Mouse (Mus musculus): ENCODE data around the gene Parp11.
"Not testable (repeated sequence)": the region's sequence is repeated elsewhere in the genome, so short reads cannot be mapped to it uniquely, and the experiment has no call there.

Gene Parp11

DNA sequence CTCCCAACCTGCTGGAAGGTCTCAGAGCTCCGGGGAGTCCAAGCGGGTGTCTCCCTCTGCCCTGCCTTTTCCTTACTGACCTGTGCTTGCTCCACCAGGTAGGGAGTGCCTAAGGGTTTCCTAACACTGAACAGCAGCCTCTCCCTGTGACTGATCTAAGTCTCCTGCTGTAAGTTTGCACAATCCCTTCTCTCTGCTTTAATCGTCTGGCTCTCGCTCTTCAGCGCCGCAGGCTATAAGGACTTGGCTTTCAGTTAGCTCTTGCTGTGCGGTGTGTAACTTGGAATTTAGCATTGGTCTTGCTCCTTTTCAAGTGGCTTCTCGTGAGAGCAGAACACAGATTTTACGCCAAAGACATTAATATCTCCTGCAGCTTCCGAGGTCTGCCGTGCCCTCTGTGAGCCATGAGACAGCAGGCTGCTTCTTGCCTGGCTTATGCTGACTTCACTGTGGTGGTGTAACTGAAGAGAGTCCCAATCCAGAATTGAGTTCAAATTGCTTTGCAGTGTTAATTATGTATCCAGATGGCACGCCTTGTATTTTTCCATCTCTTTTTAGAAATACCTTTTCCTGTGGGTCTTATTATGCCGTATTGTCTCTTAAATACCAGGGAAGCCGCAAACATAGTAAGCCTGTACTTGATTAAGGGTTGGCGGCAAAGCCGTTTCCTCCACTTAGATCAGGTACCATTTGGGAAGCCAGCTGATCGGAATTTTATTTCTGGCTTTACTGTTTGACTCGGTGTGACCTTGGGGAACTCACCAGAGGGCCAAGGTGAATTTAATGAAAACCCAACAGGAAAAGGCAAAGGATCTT is 50.4 kb downstream of the Parp11 start:
- DNase-seq = peak; percentile 45 to 46

DNA sequence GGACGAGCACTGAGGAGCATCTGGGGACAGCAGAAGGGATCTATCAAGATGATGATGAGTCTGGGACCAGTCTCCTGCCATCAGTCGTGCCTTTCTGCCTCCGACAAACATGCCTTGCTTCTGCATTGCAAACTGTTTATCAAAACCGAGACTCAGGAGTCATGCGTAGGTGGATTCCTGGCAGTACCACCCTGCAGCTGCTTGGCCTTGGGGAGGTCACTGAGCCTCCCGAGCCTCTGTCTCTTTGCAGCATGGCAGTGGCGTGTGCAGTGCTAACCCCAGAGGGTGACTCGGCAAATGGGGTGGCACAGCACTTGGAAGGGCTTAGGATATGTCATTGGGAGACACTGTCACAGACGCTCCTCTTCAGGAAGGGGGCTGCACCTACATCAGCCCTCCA is 53.5 kb downstream of the Parp11 start:
- DNase-seq = no peak

DNA sequence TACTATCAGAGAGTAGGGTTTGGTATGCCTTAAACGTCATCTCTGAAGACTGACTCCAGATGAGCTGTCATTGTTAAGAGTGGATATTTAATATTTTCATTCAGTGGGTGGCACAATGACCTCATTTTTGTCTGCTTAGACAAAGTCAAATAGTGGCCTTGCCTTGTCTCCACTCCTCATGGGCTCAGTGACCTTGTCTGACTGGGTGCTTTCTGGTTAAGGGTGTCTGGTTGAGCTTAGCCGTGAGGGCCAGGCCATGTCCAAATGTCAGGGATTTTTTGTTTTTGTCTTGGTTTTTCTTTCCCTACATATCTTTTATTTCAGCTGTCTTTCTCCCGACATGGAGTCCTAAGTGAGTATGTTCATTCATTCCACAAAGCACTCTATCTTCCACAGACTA is 54.2 kb downstream of the Parp11 start:
- DNase-seq = no peak

DNA sequence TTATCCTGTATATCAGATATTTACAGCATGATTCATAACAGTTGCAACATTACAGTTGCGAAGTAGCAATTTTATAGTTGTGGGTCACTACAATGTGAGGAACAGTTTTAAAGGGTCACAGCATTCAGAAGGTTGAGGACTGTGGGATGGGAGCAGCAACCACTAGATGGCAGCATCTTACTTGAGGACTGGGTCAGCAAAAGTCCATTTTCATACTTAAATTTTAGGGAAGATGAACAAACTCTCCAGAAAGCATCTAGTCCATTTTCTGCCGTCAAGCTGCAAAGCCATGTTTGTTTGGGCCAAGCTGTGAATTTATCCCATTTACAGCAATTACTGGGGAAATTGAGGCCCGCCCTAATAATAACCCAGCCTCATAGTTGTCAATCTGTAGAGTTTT is 55.9 kb downstream of the Parp11 start:
- DNase-seq = peak; percentile 51 to 77

DNA sequence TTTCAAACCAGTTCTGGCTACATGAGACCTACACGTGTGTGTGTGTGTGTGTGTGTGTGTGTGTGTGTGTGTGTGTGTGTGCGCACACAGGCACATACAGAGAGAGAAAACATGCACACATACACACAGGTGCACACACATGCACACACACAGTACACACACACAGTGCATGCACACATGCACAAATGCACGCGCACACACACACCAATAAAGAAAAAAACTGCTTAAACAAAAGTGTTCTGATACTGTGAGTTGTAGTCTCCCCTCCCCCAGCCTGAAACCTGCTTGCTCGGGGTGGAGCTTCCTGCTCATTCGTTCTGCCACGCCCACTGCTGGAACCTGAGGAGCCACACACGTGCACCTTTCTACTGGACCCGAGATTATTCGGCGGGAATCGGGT is 67.1 kb downstream of the Parp11 start:
- DNase-seq = not testable (repeated sequence)

DNA sequence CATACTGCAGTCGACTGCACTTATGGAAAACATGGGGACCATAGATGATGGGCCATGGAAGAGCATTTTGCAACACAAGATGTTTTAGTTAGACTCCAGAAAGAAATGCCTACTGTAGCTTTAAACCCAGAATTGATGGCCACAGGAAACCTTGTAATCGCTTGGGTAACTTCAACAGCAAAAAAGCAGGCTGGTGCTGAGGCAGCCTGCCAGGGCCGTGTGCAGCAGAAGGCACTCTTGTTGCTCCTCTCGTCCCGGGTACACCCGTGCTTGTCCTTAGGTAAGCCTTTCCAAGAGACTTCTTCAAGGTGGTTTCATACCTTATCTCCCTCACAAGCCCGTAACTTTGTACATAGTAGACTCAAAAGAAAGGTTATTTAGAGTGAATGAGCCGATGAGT is 74.5 kb downstream of the Parp11 start:
- DNase-seq = no peak

DNA sequence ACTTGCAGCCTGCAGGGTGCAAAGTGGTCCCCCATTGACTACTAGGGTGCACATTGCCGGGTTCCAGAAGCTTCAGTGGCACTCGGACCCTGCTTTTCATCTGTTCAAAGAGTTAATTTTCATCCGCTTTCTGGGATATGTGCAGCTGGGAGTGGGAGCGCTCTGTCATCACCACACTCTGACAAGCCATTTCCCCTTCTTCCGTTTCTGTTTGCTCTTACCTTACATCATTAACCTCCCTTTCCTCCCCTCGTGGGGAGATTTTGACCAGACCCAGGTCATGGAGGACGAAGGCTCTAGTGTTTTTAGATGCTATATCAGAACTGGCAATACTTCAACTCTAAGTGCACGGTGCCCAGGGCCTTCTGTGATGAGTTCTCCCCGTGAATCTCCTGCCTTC is 75.7 kb downstream of the Parp11 start:
- no peak for DNase-seq

DNA sequence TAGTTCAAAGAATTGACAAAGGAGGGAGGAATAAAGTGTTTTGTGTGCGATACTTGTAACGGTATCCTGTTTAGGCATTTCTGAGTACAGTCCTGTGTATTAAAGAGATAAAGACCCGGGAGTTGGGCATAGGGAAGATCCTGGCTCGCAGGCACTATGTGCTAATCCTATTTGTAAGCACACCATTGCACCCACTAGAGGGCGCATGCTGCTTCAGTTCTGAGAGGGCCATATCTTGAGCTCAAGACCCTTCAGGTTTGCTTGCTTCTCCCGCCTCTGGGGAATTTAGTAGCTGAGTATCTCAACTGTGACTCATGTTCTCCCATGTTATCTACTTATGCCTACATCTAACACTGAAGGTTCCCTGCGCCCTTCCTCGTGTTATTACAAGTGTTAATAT is 77.8 kb downstream of the Parp11 start:
- DNase-seq = peak; percentile 25 to 70

DNA sequence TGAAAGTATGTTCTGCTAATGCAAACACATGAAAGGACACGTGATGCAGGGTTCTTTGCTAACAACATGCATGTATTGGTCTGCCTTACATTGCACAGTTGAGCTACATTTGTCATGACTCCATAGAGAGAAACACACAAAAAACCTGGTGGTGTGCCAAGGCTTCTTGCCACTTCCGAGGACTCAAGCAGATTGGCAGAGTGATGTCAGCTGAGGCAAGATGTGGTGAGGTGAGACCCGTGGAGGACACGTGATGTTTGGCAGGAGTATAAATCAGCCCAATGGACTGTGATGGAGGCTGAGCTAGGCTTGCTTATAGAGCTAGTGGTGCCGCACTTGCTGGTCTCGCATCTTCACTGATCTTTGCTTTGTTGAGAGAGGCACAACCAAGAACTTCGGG is 82.0 kb downstream of the Parp11 start:
- DNase-seq = peak in 1 of 2 experiments; percentile 15

DNA sequence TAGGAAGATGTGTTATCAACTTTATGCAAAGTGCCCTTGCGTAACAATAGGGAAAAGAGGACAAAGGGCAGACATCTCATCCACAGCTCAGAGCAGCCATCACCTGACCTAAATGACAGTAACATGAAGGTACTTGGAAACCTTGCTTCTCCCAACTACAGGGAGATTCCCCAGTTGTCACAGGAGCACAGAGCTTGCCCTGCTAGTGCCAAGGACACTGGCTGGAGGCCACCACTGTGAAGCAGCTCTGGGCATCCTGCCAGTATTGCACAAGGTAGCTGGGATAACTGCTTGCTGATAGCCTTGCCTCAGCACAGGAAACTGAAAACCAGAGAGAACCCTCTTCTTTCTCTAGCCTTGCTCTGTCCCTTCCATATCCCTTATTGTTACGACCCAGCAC is 82.8 kb downstream of the Parp11 start:
- DNase-seq = peak; percentile 91 to 96

DNA sequence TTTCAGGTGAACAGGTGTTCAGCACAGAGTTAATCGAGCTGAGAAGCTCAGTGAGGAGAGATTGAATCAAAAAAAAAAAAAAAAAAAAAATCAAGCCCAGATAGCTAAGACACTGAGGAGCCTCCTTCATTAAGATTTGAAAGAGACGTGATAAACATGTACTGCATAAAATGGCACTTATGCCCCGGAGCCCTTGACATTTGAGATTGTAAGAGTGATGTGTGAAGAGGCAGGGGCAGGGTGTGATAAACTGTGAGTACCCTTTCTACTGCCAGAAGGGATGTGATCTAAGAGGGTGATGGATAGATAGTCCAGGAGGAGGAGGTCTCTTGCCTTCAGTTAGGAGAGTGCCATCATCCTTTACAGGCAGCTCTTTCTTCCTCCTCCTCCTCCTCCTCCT is 83.6 kb downstream of the Parp11 start:
- no peak for DNase-seq

DNA sequence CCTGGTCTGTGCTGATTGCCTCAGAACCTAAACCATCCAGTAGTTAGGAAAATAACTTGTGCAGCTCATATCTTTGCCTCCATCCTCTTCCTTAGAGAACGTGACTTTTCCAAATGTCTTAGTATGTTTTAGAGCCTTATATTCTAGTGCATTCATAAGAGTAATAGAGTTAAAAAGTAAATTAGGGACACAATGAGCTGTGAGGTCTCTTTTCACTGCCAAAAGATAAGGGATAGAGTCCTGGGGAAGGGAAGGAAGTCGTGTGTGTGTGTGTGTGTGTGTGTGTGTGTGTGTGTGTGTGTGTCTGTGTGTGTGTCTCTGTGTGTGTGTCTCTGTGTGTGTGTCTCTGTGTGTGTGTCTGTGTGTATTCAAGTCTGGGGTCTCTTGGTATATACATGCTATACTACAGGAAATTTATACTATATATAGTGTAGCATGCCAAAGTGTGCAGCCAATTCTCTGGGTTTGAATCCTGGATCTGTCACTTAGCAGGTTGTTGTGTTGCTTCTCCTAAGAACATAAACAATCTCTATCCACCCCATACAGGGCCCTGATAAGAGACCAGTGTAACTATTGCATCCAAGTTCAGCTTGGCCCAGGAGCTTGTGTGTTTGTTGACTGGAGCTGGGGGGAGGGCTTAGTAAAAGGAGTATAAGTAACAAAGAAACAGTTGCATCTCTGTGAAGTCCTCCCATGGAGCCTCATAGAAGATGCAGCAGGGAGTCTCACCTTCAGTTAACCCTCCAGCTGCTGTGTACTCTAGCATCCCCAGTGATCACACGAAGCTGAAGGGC is 85.0 kb downstream of the Parp11 start:
- DNase-seq = no peak

DNA sequence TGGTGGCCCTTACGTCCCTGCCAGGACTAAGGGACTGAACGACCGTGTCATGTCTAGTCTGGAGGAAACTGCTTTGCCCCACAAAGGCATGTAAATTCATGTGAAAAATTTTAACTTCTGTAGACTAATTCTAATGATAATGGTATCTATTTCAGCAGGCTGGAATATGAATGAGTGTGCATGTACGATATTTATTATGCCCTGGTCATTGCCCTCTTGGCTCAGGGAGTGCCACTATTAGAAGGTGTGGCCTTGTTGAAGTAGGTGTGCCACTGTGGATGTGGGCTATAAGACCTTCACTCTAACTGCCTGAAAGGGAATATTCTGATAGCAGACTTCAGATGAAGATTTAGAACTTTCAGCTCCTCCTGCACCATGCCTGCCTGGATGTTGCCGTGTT is 85.7 kb downstream of the Parp11 start:
- no peak for DNase-seq

DNA sequence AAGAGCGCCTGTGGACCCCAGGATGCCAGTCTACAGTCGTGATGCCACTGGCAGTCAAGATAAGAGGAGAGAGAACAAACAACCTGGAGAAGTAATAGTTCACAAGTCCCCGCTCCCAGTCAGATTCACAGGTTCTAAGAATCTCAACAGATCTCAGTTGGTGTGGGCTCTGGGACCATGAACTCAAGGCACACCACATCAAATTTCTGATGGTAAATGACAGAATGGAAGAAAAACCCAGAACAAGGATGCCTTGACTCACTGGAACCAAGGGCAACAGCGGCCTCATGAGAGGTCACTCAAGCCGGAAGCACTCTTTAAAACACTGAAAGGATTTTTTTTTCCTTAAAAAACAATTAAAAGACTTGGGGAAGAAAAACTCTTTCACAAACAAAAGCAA is 87.1 kb downstream of the Parp11 start:
- DNase-seq = no peak

DNA sequence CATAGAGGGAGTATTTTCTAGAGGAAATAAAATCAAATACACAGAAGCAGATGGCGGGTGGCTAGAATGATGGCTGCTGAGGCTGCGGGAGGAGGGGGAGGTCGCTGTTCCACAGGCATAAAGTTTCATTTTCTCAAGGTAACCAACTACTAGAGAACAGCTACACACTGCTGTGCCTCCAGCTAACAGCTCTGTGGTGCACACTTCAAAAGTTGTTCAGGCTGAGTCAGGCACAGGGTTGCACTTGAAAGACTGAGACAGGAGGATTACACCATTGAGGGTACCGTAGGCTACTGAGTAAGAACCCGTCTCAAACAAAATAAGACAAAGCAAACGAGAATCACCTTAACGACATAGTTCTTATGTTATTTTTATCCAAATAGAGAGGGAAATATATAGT is 90.4 kb downstream of the Parp11 start:
- DNase-seq = no peak

DNA sequence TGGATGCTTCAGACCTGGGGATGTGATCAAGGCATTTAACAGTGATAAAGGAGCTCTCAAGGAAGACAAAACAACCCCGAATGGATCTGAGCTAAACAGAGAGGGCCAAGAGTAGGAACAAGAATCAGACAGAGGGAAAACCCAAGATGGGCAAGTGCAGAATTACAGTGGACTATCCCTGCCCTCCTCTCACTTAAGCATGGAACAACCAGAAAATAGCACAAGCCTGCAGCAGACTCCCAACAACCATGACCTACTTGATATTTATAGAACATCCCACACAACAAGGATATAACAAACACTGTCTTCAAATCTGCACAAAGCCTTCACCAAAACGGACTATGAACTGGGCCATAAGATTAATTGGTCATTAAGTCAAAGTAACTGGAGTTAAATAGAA is 91.5 kb downstream of the Parp11 start:
- no peak for DNase-seq

DNA sequence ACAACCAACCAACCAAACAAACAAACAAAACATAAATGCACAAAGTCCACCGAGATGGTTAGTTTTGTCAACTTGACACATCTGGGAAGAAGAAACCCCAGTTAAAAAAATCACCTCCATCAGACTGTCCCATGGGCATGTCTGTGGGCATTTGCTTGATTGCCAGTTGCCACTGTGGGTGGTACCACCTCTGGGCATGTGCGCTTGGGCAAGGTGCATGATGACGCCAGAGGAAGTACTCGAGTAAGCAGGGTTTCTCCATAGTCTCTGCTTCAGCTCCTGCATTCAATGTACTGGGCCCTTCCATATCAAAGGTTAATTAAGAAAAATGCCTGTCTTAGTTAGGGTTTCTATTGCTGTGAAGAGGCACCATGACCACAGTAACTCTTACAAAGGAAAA is 92.6 kb downstream of the Parp11 start:
- no peak for DNase-seq

DNA sequence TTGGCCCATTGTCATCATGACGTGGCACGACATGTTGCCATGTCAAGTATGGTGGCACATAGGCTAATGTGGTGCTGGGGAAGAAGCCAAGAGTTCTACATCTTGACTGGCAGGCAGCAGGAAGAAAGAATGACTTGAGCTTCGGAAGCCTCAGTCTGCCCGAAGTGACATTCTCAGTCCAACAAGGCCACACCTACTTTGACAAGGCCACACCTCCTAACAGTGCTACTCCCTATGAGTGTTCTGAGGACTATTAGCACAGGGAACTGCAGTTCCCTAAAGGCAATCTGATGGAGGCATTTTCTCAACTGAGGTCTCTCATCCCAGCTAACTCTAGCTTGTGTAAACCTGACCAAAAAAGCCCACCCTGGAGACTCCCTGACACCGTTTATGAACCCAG is 93.0 kb downstream of the Parp11 start:
- no peak for DNase-seq

DNA sequence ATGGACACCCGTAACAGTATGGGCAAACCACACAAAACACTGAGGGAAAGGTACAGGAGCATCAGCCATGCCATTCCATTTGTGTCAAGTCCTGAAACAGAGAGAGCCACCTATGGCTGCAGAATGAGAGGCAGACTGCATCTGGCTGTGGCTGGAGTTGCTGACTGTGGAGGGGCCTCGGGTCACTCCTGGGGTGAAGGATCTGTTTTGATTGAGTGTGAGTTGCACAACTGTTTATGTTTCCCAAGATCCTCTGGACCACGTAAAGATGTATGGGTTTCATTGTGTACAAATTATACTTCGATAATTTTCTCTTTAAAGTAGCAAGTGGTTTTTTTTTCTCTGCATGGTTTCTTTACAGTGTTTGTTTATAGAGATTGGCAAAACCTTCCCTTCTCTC is 93.9 kb downstream of the Parp11 start:
- no peak for DNase-seq

DNA sequence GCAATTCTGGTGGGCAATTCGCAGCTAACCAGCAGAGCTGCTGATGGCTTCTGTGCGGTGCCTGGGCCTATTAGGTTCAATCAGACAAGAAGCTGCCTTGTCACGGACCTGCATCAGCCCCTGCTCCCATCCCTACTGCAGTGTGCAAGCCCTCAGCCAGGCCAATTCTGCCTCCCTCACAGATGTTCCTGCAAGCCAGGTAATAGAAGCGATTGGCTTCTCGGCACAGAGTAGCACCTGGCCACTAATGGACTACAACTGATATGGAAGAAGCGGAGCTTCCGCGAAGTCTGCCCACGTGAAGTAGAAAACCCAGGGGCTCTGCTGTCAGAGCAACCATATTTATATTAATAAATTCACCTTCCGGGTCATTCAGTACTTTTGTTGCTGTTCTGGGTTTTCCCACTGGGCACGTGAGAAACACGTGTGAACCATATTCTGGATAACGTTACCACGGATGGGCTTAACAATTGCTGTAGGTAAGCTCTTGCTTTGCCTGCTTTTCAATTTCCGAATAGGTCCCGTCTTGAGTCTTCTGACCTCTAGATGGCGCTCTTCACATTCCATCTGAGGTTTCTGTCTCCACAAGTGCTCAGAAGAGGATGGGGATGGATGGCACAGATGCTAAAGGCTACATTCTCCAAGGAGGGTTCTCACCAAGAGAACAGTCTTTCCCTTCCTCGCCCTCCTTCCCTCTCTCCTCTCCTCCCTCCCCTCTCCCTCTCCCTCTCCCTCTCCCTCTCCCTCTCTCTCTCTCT is 95.2 kb downstream of the Parp11 start:
- DNase-seq = peak; percentile 41 to 65
